Mouse (Mus musculus): ENCODE results near the gene Ranbp3. TPM values are rescaled to one million over a fixed set of nuclear protein-coding genes. Genes with fewer than 3 reads are reported as not detected.

Ranbp3 gene
- polyA plus RNA-seq, 1 experiment, result 98.4 TPM

DNA sequence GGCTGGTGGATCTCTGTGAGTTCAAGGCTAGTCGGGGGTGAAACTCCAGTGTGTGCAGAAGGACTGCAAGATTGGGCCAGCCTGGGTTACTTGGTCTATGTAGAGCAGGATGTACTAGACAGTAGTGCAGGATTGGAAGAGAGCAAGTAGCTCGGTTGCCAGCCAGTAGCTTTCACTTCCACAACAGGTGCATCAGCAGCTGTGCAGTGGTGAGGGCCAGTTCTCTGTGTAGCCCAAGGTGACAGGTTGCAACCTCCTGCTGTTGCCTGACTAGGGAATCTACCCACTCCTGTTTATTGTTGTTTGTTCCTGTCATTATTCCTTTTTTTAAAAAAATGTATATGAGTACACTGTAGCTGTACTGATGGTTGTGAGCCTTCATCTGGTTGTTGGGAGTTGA is 15.6 kb downstream of the Ranbp3 start:
- Histone ChIP-seq H3K27me3 (ENCODE audit: control insufficient read depth, insufficient read depth, low read length) (no peaks in the 10 kb centered on the region), H3K4me1 (ENCODE audit: control insufficient read depth, insufficient read depth, low read length) (no peaks in the 10 kb centered on the region), H3K36me3 (ENCODE audit: control insufficient read depth, insufficient read depth, low read length) (no peaks in the 10 kb centered on the region; the same call in none of the 2 replicates), H3K27ac (ENCODE audit: control insufficient read depth, insufficient read depth, low read depth, low read length) (no peak overlapping the region), H3K4me3 (ENCODE audit: control insufficient read depth, low read depth, low read length) (no peak overlapping the region)
- TF ChIP-seq POLR2A (IDR thresholded peaks at IDR 0.05; ENCODE audit: control insufficient read depth, low read depth, low read length) (no peak), CTCF (IDR thresholded peaks at IDR 0.05; ENCODE audit: control insufficient read depth, insufficient read depth, insufficient replicate concordance, low read depth, low read length) (no peak)

DNA sequence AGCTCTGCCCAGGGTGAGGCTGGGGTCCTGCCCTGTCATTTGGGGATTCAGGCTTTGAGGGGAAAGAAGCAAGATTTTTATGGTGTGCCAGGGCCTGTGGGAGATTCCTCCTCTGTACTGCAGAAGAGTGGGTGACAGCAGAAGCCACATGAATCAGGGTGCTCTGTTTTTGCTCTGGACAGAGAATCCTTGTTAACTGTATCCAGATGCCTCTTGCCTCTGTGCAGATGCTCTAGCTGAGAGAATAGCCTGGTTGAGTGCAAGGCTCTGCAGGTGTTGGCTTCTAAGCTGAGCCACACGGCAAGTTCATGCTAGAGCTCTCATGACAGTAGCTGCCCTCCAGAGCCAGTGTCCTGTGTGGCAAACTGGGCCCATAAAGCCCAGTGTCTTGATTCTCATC is 20.3 kb downstream of the Ranbp3 start:
- Histone ChIP-seq H3K27me3 (ENCODE audit: control insufficient read depth, insufficient read depth, low read length) (no peaks in the 10 kb centered on the region), H3K36me3 (ENCODE audit: control insufficient read depth, insufficient read depth, low read length) (peaks cover 2% of the 10 kb centered on the region), H3K27ac (ENCODE audit: control insufficient read depth, insufficient read depth, low read depth, low read length) (no peak overlapping the region), H3K4me3 (ENCODE audit: control insufficient read depth, low read depth, low read length) (no peak overlapping the region), H3K4me1 (ENCODE audit: control insufficient read depth, insufficient read depth, low read length) (no peaks in the 10 kb centered on the region)
- TF ChIP-seq POLR2A (IDR thresholded peaks at IDR 0.05; ENCODE audit: control insufficient read depth, low read depth, low read length), result no peak
- TF ChIP-seq CTCF (IDR thresholded peaks at IDR 0.05; ENCODE audit: control insufficient read depth, insufficient read depth, insufficient replicate concordance, low read depth, low read length), result no peak

DNA sequence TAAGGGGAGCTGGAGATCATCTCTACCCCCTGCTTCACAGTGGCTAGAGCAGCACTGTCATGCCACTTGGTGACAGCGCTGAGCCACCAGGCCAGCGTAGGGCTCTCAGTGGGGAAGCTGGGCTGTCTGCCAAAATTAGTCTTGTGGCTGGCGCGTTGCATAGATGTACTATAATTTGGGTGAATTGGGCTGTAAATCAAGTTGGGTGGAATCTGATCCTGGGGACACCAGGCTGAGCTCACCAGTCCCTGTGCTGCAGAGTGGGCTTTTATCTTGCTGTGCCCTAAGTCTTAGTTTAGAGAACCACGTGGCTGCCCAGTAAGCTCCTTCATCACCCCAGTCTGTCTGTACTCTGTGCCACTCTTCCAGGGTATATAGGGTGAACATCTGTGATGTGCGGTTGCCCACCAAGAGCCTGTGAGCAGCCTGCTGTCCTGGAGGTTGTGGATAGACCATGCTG is 20.8 kb downstream of the Ranbp3 start:
- H3K36me3 ChIP-seq (ENCODE audit: control insufficient read depth, insufficient read depth, low read length), result peaks cover 2% of the 10 kb centered on the region
- no peak for TF ChIP-seq POLR2A (IDR thresholded peaks at IDR 0.05; ENCODE audit: control insufficient read depth, low read depth, low read length)
- no peak for TF ChIP-seq CTCF (IDR thresholded peaks at IDR 0.05; ENCODE audit: control insufficient read depth, insufficient read depth, insufficient replicate concordance, low read depth, low read length)
- H3K27me3 ChIP-seq (ENCODE audit: control insufficient read depth, insufficient read depth, low read length), result no peaks in the 10 kb centered on the region
- no peak overlapping the region for H3K27ac ChIP-seq (ENCODE audit: control insufficient read depth, insufficient read depth, low read depth, low read length)
- H3K4me1 ChIP-seq (ENCODE audit: control insufficient read depth, insufficient read depth, low read length), result no peaks in the 10 kb centered on the region
- no peak overlapping the region for H3K4me3 ChIP-seq (ENCODE audit: control insufficient read depth, low read depth, low read length)

DNA sequence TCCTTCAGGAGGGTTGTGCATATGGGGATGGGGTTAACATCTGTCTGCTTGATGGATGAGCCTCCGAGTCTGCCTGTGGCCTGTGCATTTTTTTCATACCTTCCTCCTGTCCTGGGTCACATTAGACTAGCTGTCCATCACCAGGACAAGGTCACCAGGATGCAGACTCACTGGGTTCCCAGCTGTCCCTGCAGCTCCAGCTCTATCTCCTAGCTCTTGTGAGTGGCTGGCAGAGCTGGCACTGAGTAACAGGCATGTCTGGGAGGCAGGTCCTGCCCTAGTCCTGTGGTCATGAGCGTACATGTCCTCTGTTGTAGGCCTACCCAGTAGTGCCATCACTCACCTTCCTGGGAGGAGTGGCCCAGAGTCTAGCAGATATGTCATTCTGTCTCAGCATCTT is 27.4 kb downstream of the Ranbp3 start:
- no peaks in the 10 kb centered on the region for H3K27me3 ChIP-seq (ENCODE audit: control insufficient read depth, insufficient read depth, low read length)
- H3K27ac ChIP-seq (ENCODE audit: control insufficient read depth, insufficient read depth, low read depth, low read length), result no peak overlapping the region
- no peak overlapping the region for H3K4me3 ChIP-seq (ENCODE audit: control insufficient read depth, low read depth, low read length)
- no peak for TF ChIP-seq POLR2A (IDR thresholded peaks at IDR 0.05; ENCODE audit: control insufficient read depth, low read depth, low read length)
- no peak for TF ChIP-seq CTCF (IDR thresholded peaks at IDR 0.05; ENCODE audit: control insufficient read depth, insufficient read depth, insufficient replicate concordance, low read depth, low read length)
- H3K36me3 ChIP-seq (ENCODE audit: control insufficient read depth, insufficient read depth, low read length), result peaks cover 2% of the 10 kb centered on the region
- no peaks in the 10 kb centered on the region for H3K4me1 ChIP-seq (ENCODE audit: control insufficient read depth, insufficient read depth, low read length)

DNA sequence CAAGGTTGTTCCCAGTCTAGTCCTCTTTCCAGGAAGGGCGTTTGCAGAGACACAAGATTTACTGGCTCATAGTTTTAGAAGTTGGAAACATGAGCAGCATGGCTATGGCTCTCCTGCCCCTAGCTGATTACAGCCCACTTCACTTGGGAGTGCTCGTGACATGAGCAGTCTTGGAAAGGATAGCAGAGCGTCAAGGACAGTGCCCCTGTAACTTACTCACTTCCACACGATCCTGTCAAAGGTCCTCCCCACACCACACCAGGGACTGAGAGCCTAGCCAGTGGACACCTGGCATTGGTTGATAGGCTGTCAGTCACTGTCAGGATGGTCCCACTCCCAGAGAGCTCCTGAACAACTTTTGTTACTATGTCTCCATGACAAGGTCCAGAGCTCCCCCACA is 29.9 kb downstream of the Ranbp3 start:
- TF ChIP-seq CTCF (IDR thresholded peaks at IDR 0.05; ENCODE audit: control insufficient read depth, insufficient read depth, insufficient replicate concordance, low read depth, low read length) (no peak), POLR2A (IDR thresholded peaks at IDR 0.05; ENCODE audit: control insufficient read depth, low read depth, low read length) (no peak)
- Histone ChIP-seq H3K4me3 (ENCODE audit: control insufficient read depth, low read depth, low read length) (no peak overlapping the region), H3K27ac (ENCODE audit: control insufficient read depth, insufficient read depth, low read depth, low read length) (no peak overlapping the region), H3K36me3 (ENCODE audit: control insufficient read depth, insufficient read depth, low read length) (no peaks in the 10 kb centered on the region; the same call in none of the 2 replicates), H3K27me3 (ENCODE audit: control insufficient read depth, insufficient read depth, low read length) (no peaks in the 10 kb centered on the region), H3K4me1 (ENCODE audit: control insufficient read depth, insufficient read depth, low read length) (no peaks in the 10 kb centered on the region)

DNA sequence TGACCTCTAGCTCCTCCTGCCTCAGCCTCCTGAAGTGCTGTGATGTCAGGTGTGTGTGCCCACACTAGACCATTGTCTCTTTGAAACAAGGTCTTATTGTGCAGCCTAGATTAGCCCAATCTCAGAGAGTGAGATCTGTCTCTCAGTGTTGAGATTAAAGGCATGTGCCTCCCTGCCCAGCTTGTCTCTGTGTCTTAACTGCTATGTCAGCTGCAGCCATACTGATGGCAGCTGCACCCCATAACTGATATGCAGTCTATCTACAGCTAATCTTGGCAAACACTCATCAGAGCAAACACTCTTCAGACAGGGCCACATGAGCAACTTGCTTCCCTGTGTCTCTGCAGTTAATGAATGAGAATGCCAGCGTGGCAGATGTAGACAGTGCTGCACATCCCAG is 33.4 kb downstream of the Ranbp3 start:
- Histone ChIP-seq H3K27me3 (ENCODE audit: control insufficient read depth, insufficient read depth, low read length) (no peaks in the 10 kb centered on the region), H3K4me1 (ENCODE audit: control insufficient read depth, insufficient read depth, low read length) (no peaks in the 10 kb centered on the region), H3K4me3 (ENCODE audit: control insufficient read depth, low read depth, low read length) (no peak overlapping the region), H3K27ac (ENCODE audit: control insufficient read depth, insufficient read depth, low read depth, low read length) (no peak overlapping the region), H3K36me3 (ENCODE audit: control insufficient read depth, insufficient read depth, low read length) (no peaks in the 10 kb centered on the region; the same call in 1 of the 2 replicates)
- no peak for TF ChIP-seq POLR2A (IDR thresholded peaks at IDR 0.05; ENCODE audit: control insufficient read depth, low read depth, low read length)
- TF ChIP-seq CTCF (IDR thresholded peaks at IDR 0.05; ENCODE audit: control insufficient read depth, insufficient read depth, insufficient replicate concordance, low read depth, low read length), result no peak

DNA sequence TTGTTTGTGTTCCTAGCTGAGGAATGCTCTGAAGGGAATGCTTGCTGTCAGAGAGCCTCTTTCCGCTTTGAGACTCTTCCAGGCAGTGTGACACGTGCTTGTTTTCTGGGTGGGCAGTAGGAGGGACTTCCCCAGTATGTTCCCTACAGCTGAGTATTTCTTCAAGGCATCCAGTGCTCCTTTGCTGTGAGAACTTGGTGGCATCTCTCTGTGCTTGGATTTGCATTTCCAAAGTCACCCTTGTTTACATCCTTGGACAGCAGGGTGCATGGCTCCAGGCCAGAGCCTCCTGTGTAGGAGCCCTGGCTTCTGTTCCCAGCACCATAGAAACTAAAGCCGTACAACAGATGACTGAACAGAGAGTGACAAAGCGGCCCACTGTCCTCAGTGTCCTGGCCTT is 35.6 kb downstream of the Ranbp3 start:
- no peak overlapping the region for H3K4me3 ChIP-seq (ENCODE audit: control insufficient read depth, low read depth, low read length)
- no peaks in the 10 kb centered on the region for H3K4me1 ChIP-seq (ENCODE audit: control insufficient read depth, insufficient read depth, low read length)
- no peaks in the 10 kb centered on the region; the same call in 1 of the 2 replicates for H3K36me3 ChIP-seq (ENCODE audit: control insufficient read depth, insufficient read depth, low read length)
- H3K27ac ChIP-seq (ENCODE audit: control insufficient read depth, insufficient read depth, low read depth, low read length), result no peak overlapping the region
- H3K27me3 ChIP-seq (ENCODE audit: control insufficient read depth, insufficient read depth, low read length), result no peaks in the 10 kb centered on the region
- TF ChIP-seq POLR2A (IDR thresholded peaks at IDR 0.05; ENCODE audit: control insufficient read depth, low read depth, low read length) (no peak), CTCF (IDR thresholded peaks at IDR 0.05; ENCODE audit: control insufficient read depth, insufficient read depth, insufficient replicate concordance, low read depth, low read length) (no peak)

DNA sequence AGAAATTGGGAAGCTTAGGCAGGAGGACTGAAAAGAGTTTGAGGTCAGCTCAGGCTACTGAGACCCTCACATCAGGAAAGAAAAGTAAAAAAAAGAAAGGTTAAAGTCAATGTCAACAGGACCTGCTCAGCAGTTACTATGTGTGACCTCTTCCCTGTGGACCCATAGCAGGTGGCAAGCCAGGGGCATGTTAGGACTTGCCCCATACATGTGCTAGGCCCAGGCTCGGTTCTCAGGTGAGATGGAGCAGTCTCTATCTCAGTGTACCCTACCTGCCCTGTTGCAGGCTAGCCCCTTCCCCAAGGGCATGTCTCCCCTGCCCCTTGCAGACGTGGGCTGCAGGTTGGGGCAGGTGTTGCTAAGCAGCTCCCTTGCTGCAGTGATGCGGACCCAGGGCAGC is 36.6 kb downstream of the Ranbp3 start:
- H3K4me3 ChIP-seq (ENCODE audit: control insufficient read depth, low read depth, low read length), result no peak overlapping the region
- TF ChIP-seq CTCF (IDR thresholded peaks at IDR 0.05; ENCODE audit: control insufficient read depth, insufficient read depth, insufficient replicate concordance, low read depth, low read length) (no peak), POLR2A (IDR thresholded peaks at IDR 0.05; ENCODE audit: control insufficient read depth, low read depth, low read length) (no peak)
- no peaks in the 10 kb centered on the region for H3K4me1 ChIP-seq (ENCODE audit: control insufficient read depth, insufficient read depth, low read length)
- no peaks in the 10 kb centered on the region; the same call in 1 of the 2 replicates for H3K36me3 ChIP-seq (ENCODE audit: control insufficient read depth, insufficient read depth, low read length)
- H3K27ac ChIP-seq (ENCODE audit: control insufficient read depth, insufficient read depth, low read depth, low read length), result no peak overlapping the region
- no peaks in the 10 kb centered on the region for H3K27me3 ChIP-seq (ENCODE audit: control insufficient read depth, insufficient read depth, low read length)
